ENCODE assay signal across 17 mouse cellular contexts in genomic region chr12:76128831-76129230, GRCm38 (mm10). TPM values are rescaled to one million over a fixed set of nuclear protein-coding genes. Genes with fewer than 3 reads are reported as not detected.
DNase-seq lines count a peak whose midpoint lies in the region; ATAC-seq and TF ChIP-seq lines count a peak whose summit lies in the region.
"Had no signal": no experiment of that assay in that cellular context is flagged by ENCODE, and none has a peak within 500 bp of the region (broad histone marks: within the 10 kb centered on the region; RNA-seq: fewer than 3 reads in every experiment).

No protein-coding gene starts in this region.

- no peaks in the 10 kb centered on the region for H3K4me1 ChIP-seq in kidney, adult 2 months (ENCODE audit: control insufficient read depth, insufficient read depth, low read length)
- no peaks in the 10 kb centered on the region for H3K4me1 ChIP-seq in kidney, embryonic 14.5 days (ENCODE audit: control insufficient read depth, insufficient read depth, low read length)
- H3K4me1 ChIP-seq in forebrain, embryonic 12.5 days = no peaks in the 10 kb centered on the region
- H3K4me1 ChIP-seq: embryonic facial prominence, embryonic 12.5 days; forebrain, embryonic 15.5 days; hindbrain, embryonic 12.5 days had no signal

- 71% methylated on average over 10 of the region's 10 CpGs for WGBS in kidney, adult 2 months
- WGBS in kidney, embryonic 14.5 days = 80% methylated on average over 10 of the region's 10 CpGs
- WGBS in forebrain, embryonic 12.5 days = 87% methylated on average over 10 of the region's 10 CpGs

- no peak overlapping the region for H3K27ac ChIP-seq in kidney, adult 2 months (ENCODE audit: insufficient read depth, low read depth, low read length)
- H3K27ac ChIP-seq in kidney, embryonic 14.5 days (ENCODE audit: low read depth, low read length) = no peak overlapping the region
- peak overlapping the region; percentile 63 for H3K27ac ChIP-seq in gastrocnemius, adult 2 months
- H3K27ac ChIP-seq in forebrain, embryonic 12.5 days = no peak overlapping the region
- H3K27ac ChIP-seq: embryonic facial prominence, embryonic 12.5 days; forebrain, embryonic 15.5 days; heart, adult 2 months; hindbrain, embryonic 12.5 days; layer of hippocampus, adult 2 months; midbrain, embryonic 12.5 days had no signal

- H3K36me3 ChIP-seq in kidney, adult 2 months (ENCODE audit: control insufficient read depth, insufficient read depth, low read length) = no peaks in the 10 kb centered on the region
- no peaks in the 10 kb centered on the region for H3K36me3 ChIP-seq in kidney, embryonic 14.5 days (ENCODE audit: control insufficient read depth, insufficient read depth, low read length)
- H3K36me3 ChIP-seq in forebrain, embryonic 12.5 days (replicated peaks) = no peaks in the 10 kb centered on the region
- H3K36me3 ChIP-seq: embryonic facial prominence, embryonic 12.5 days; forebrain, embryonic 15.5 days; hindbrain, embryonic 12.5 days; midbrain, embryonic 12.5 days had no signal

- no peak for ATAC-seq in kidney, embryonic 14.5 days (ENCODE audit: low FRiP score, low TSS enrichment)
- ATAC-seq in forebrain, embryonic 12.5 days (ENCODE audit: low FRiP score) = no peak
- ATAC-seq: forebrain, embryonic 15.5 days had no signal

- TF ChIP-seq CTCF in kidney, adult 2 months (conservative IDR thresholded peaks at IDR 0.05; ENCODE audit: insufficient read depth, insufficient read length, low read depth, low read length) = no peak
- no peak for TF ChIP-seq CTCF in gastrocnemius, adult 2 months (IDR thresholded peaks at IDR 0.05)

- TF ChIP-seq POLR2A in kidney, adult 2 months (IDR thresholded peaks at IDR 0.05; ENCODE audit: low read depth, low read length) = no peak

- H3K9me3 ChIP-seq in kidney, embryonic 14.5 days (ENCODE audit: control insufficient read depth, low read length) = no peaks in the 10 kb centered on the region
- H3K9me3 ChIP-seq in forebrain, embryonic 12.5 days = no peaks in the 10 kb centered on the region
- H3K9me3 ChIP-seq: embryonic facial prominence, embryonic 12.5 days; forebrain, embryonic 15.5 days; hindbrain, embryonic 12.5 days; midbrain, embryonic 12.5 days had no signal

- intact Hi-C loops in gastrocnemius, adult 2 months (cut with DNase I) = no loop called here
- intact Hi-C loops in left cerebral cortex, postnatal 36 days (cut with DNase I) = no loop called here

- peak; percentile 72 for DNase-seq in kidney, adult 2 months
- DNase-seq in brain, adult 2 months (ENCODE audit: low read depth, low spot score) = peak; percentile 65
- DNase-seq in gastrocnemius, adult 2 months = peak; percentile 81
- DNase-seq in lung, postnatal 10 days = peak; percentile 52
- DNase-seq in left cerebral cortex, postnatal 36 days (ENCODE audit: low spot score in 2 of 2) = no peak
- no peak for DNase-seq in thymus, postnatal 4 days
- DNase-seq: spleen, adult 18-20 months; thymus, postnatal 36 days had no signal

- no peak overlapping the region for H3K4me3 ChIP-seq in kidney, adult 2 months (ENCODE audit: insufficient read depth, low read depth, low read length)
- no peak overlapping the region for H3K4me3 ChIP-seq in kidney, embryonic 14.5 days (ENCODE audit: low read length)
- no peak overlapping the region for H3K4me3 ChIP-seq in gastrocnemius, adult 2 months
- no peak overlapping the region for H3K4me3 ChIP-seq in forebrain, embryonic 12.5 days (replicated peaks)
- H3K4me3 ChIP-seq: embryonic facial prominence, embryonic 12.5 days; forebrain, embryonic 15.5 days; heart, adult 2 months; hindbrain, embryonic 12.5 days; layer of hippocampus, adult 2 months; midbrain, embryonic 12.5 days had no signal

- no peak overlapping the region for H3K4me2 ChIP-seq in kidney, embryonic 14.5 days (replicated peaks; ENCODE audit: low read depth, low read length)
- H3K4me2 ChIP-seq in forebrain, embryonic 12.5 days = no peak overlapping the region
- H3K4me2 ChIP-seq: embryonic facial prominence, embryonic 12.5 days; forebrain, embryonic 15.5 days; hindbrain, embryonic 12.5 days; liver, embryonic 11.5 days; midbrain, embryonic 12.5 days had no signal

- H3K27me3 ChIP-seq in kidney, adult 2 months (replicated peaks; ENCODE audit: control insufficient read depth, insufficient read depth, low read length) = no peaks in the 10 kb centered on the region
- no peaks in the 10 kb centered on the region for H3K27me3 ChIP-seq in kidney, embryonic 14.5 days (ENCODE audit: control insufficient read depth, insufficient read depth, low read length)
- H3K27me3 ChIP-seq in forebrain, embryonic 12.5 days = no peaks in the 10 kb centered on the region; the same call in 1 of the 2 replicates
- H3K27me3 ChIP-seq: embryonic facial prominence, embryonic 12.5 days; forebrain, embryonic 15.5 days; hindbrain, embryonic 12.5 days; midbrain, embryonic 12.5 days had no signal

- H3K9ac ChIP-seq in kidney, embryonic 14.5 days (ENCODE audit: low read depth, low read length) = no peak overlapping the region
- no peak overlapping the region for H3K9ac ChIP-seq in forebrain, embryonic 12.5 days
- H3K9ac ChIP-seq: embryonic facial prominence, embryonic 12.5 days; forebrain, embryonic 15.5 days; hindbrain, embryonic 12.5 days; midbrain, embryonic 12.5 days had no signal

RNA-seq across cellular contexts. Expression of gene Esr2, which starts 48.2 kb away (rescaled TPM):
- polyA plus RNA-seq in kidney, adult 2 months (2012; rRNA removed) = 0.17 and 0.31 TPM in 2 replicates
- 0.39 and 0.57 TPM in 2 replicates for polyA plus RNA-seq in kidney, embryonic 14.5 days (2014; fragmentation: Nextera tagmentation; extraction: Ambion mirVana)
- total RNA-seq in gastrocnemius, adult 2 months (2021) = under 1 TPM; 0.08 to 0.13 TPM
- polyA plus RNA-seq in forebrain, embryonic 12.5 days (2016; fragmentation: Nextera tagmentation; extraction: Ambion mirVana) = 0.06 and 0.13 TPM in 2 replicates
- total RNA-seq in left cerebral cortex, postnatal 36 days (2021) = under 1 TPM; 0.20 to 0.34 TPM
- total RNA-seq: heart, adult 2 months had no signal

Comparison
In these comparisons a context has a peak if more than half of its experiments do, and no peak if none do; other contexts are left out.
1. DNase-seq: peak in kidney, adult 2 months (single experiment), brain, adult 2 months (single experiment), gastrocnemius, adult 2 months (single experiment) and lung, postnatal 10 days (single experiment); none in left cerebral cortex, postnatal 36 days (0 of 2) and thymus, postnatal 4 days (single experiment).